Mouse (Mus musculus) MEL (cell line): ENCODE results near the gene Rnf126. TPM values are rescaled to one million over a fixed set of nuclear protein-coding genes. Genes with fewer than 3 reads are reported as not detected.
A peak's percentile ranks its signal among the peaks of the same experiment; 100 is the strongest.

Experiments
- DNase-seq: peaks from one replicate; pipeline ENCODE4 v3.0.0; 2011; ENCODE audit warnings: low read depth, low spot score
- H3K27ac ChIP-seq: 2 replicates; pipeline ENCODE4 v1.5.1; 2012; ENCODE audit warnings: low read depth, mild to moderate bottlenecking, control low read depth, low read length, moderate library complexity; ENCODE audit not compliant: control insufficient read depth
- H3K27me3 ChIP-seq, 2 experiments: fragments of 150-350 bp in 1 of 2; sonication (generic) in 1 of 2; 2 replicates each; pipeline ENCODE4 v1.6.1; 2012; ENCODE audit warnings: low read length in 2 of 2, mild to moderate bottlenecking in 2 of 2, improper control_type of control experiment in 1 of 2, moderate library complexity in 1 of 2; ENCODE audit not compliant: insufficient read depth in 2 of 2, control insufficient read depth in 1 of 2
- H3K36me3 ChIP-seq, 2 experiments: 2 replicates each; pipeline ENCODE4 v1.6.1; 2012 to 2014; ENCODE audit warnings: low read length in 2 of 2, improper control_type of control experiment in 1 of 2, inconsistent platforms in 1 of 2, mild to moderate bottlenecking in 1 of 2; ENCODE audit not compliant: insufficient read depth in 2 of 2, control insufficient read depth in 1 of 2
- H3K4me1 ChIP-seq, 2 experiments: fragments of 150-350 bp in 1 of 2; sonication (generic) in 1 of 2; 2 replicates each; pipeline ENCODE4 v1.6.1; 2012; ENCODE audit warnings: low read length in 2 of 2, improper control_type of control experiment in 1 of 2, mild to moderate bottlenecking in 1 of 2; ENCODE audit not compliant: insufficient read depth in 2 of 2, control insufficient read depth in 1 of 2
- H3K4me3 ChIP-seq, 2 experiments: fragments of 150-350 bp in 1 of 2; sonication (generic) in 1 of 2; 2 replicates each; pipeline ENCODE4 v1.5.1; 2012; ENCODE audit warnings: low read depth in 2 of 2, low read length in 2 of 2, mild to moderate bottlenecking in 2 of 2, moderate library complexity in 2 of 2, control low read depth in 1 of 2, improper control_type of control experiment in 1 of 2; ENCODE audit not compliant: control insufficient read depth in 1 of 2, insufficient read depth in 1 of 2
- H3K79me2 ChIP-seq: 2 replicates; pipeline ENCODE4 v1.6.1; 2012; ENCODE audit warnings: mild to moderate bottlenecking, low read length, moderate library complexity; ENCODE audit not compliant: control insufficient read depth, poor library complexity, insufficient read depth
- H3K9ac ChIP-seq: 2 replicates; pipeline ENCODE4 v1.6.1; 2012; ENCODE audit warnings: low read depth, mild to moderate bottlenecking, control low read depth, low read length, moderate library complexity; ENCODE audit not compliant: control insufficient read depth, poor library complexity, severe bottlenecking
- H3K9me3 ChIP-seq: fragments of 150-350 bp; sonication (generic); replicated peaks from 2 replicates; pipeline ENCODE4 v1.6.1; 2012; ENCODE audit warnings: mild to moderate bottlenecking, low read length, improper control_type of control experiment, moderate library complexity; ENCODE audit not compliant: insufficient read depth
- CHD1 ChIP-seq: IDR thresholded peaks from 2 replicates; pipeline ENCODE4 v1.6.1; 2012; ENCODE audit warnings: low read depth, mild to moderate bottlenecking, inconsistent platforms, low read length, improper control_type of control experiment
- ELF1 ChIP-seq: IDR thresholded peaks from 2 replicates; pipeline ENCODE4 v1.6.1; 2014; ENCODE audit warnings: low read depth, mild to moderate bottlenecking, inconsistent platforms, low read length, improper control_type of control experiment, moderate library complexity
- EP300 ChIP-seq, 2 experiments: IDR thresholded peaks; 2 replicates each; pipeline ENCODE4 v1.6.1; 2011; ENCODE audit warnings: improper control_type of control experiment in 2 of 2, low read length in 2 of 2, low read depth in 1 of 2, mild to moderate bottlenecking in 1 of 2
- GABPA ChIP-seq: IDR thresholded peaks from 2 replicates; pipeline ENCODE4 v1.6.1; 2012; ENCODE audit warnings: low read depth, mild to moderate bottlenecking, inconsistent platforms, low read length, improper control_type of control experiment, moderate library complexity
- GATA1 ChIP-seq: IDR thresholded peaks from 2 replicates; pipeline ENCODE4 v1.6.1; 2011; ENCODE audit warnings: low read depth, low read length, improper control_type of control experiment
- HCFC1 ChIP-seq: IDR thresholded peaks from 2 replicates; pipeline ENCODE4 v1.6.1; 2012; ENCODE audit warnings: low read depth, mild to moderate bottlenecking, inconsistent platforms, low read length, improper control_type of control experiment, moderate library complexity
- MAFK ChIP-seq: IDR thresholded peaks from 2 replicates; pipeline ENCODE4 v1.6.1; 2011; ENCODE audit warnings: low read depth, mild to moderate bottlenecking, low read length, improper control_type of control experiment, borderline replicate concordance
- MAX ChIP-seq: IDR thresholded peaks from 2 replicates; pipeline ENCODE4 v1.6.1; 2011; ENCODE audit warnings: low read length, improper control_type of control experiment
- MAZ ChIP-seq: IDR thresholded peaks from 2 replicates; pipeline ENCODE4 v1.6.1; 2012; ENCODE audit warnings: low read depth, mild to moderate bottlenecking, inconsistent platforms, low read length, improper control_type of control experiment
- MXI1 ChIP-seq: IDR thresholded peaks from 2 replicates; pipeline ENCODE4 v1.6.1; 2011; ENCODE audit warnings: mild to moderate bottlenecking, low read depth, low read length, improper control_type of control experiment
- MYB ChIP-seq: IDR thresholded peaks from 2 replicates; pipeline ENCODE4 v1.6.1; 2011; ENCODE audit warnings: mild to moderate bottlenecking, low read depth, low read length, improper control_type of control experiment
- NELFE ChIP-seq: IDR thresholded peaks from 2 replicates; pipeline ENCODE4 v1.6.1; 2011; ENCODE audit warnings: low read depth, low read length, improper control_type of control experiment
- NRF1 ChIP-seq: IDR thresholded peaks from 2 replicates; pipeline ENCODE4 v1.6.1; 2014; ENCODE audit warnings: low read depth, mild to moderate bottlenecking, inconsistent platforms, low read length, improper control_type of control experiment, moderate library complexity; ENCODE audit not compliant: poor library complexity, insufficient read depth, severe bottlenecking
- POLR2A ChIP-seq, 2 experiments: IDR thresholded peaks; 2 replicates each; pipeline ENCODE4 v1.6.1; 2011 to 2012; ENCODE audit warnings: low read length in 2 of 2, mild to moderate bottlenecking in 2 of 2, control low read depth in 1 of 2, improper control_type of control experiment in 1 of 2, low read depth in 1 of 2, moderate library complexity in 1 of 2; ENCODE audit not compliant: control insufficient read depth in 1 of 2, insufficient read depth in 1 of 2, poor library complexity in 1 of 2
- POLR2AphosphoS2 ChIP-seq: IDR thresholded peaks from 2 replicates; pipeline ENCODE4 v1.6.1; 2011; ENCODE audit warnings: low read length, improper control_type of control experiment
- POLR2AphosphoS5 ChIP-seq: IDR thresholded peaks from 2 replicates; pipeline ENCODE4 v1.6.1; 2012; ENCODE audit warnings: low read depth, borderline replicate concordance, mild to moderate bottlenecking, inconsistent platforms, low read length, moderate library complexity, mixed read lengths
- SIN3A ChIP-seq: IDR thresholded peaks from 2 replicates; pipeline ENCODE4 v1.6.1; 2012; ENCODE audit warnings: low read length, improper control_type of control experiment, inconsistent platforms
- SMC3 ChIP-seq: IDR thresholded peaks from 2 replicates; pipeline ENCODE4 v1.6.1; 2011; ENCODE audit warnings: low read depth, low read length, improper control_type of control experiment
- TAL1 ChIP-seq: IDR thresholded peaks from 2 replicates; pipeline ENCODE4 v1.6.1; 2012; ENCODE audit warnings: mild to moderate bottlenecking, inconsistent platforms, low read length, moderate library complexity, mixed read lengths
- TCF12 ChIP-seq: IDR thresholded peaks from 2 replicates; pipeline ENCODE4 v1.6.1; 2014; ENCODE audit warnings: low read depth, mild to moderate bottlenecking, inconsistent platforms, low read length, improper control_type of control experiment, moderate library complexity
- USF1 ChIP-seq: IDR thresholded peaks from 2 replicates; pipeline ENCODE4 v1.6.1; 2014; ENCODE audit warnings: low read depth, mild to moderate bottlenecking, inconsistent platforms, low read length, improper control_type of control experiment, moderate library complexity
- USF2 ChIP-seq, 2 experiments: IDR thresholded peaks; 2 replicates each; pipeline ENCODE4 v1.6.1; 2011 to 2012; ENCODE audit warnings: improper control_type of control experiment in 2 of 2, low read length in 2 of 2, borderline replicate concordance in 1 of 2, inconsistent platforms in 1 of 2, low read depth in 1 of 2, mild to moderate bottlenecking in 1 of 2; ENCODE audit not compliant: insufficient read depth in 1 of 2
- ZC3H11A ChIP-seq: IDR thresholded peaks from 2 replicates; pipeline ENCODE4 v1.6.1; 2012; ENCODE audit warnings: low read depth, mild to moderate bottlenecking, inconsistent platforms, low read length, improper control_type of control experiment
- ZKSCAN1 ChIP-seq: IDR thresholded peaks from 2 replicates; pipeline ENCODE4 v1.6.1; 2012; ENCODE audit warnings: low read depth, mild to moderate bottlenecking, inconsistent platforms, low read length, improper control_type of control experiment, moderate library complexity
- ZMIZ1 ChIP-seq: IDR thresholded peaks from 2 replicates; pipeline ENCODE4 v1.6.1; 2012; ENCODE audit warnings: low read depth, mild to moderate bottlenecking, inconsistent platforms, low read length, improper control_type of control experiment, moderate library complexity
- ZNF384 ChIP-seq: IDR thresholded peaks from 2 replicates; pipeline ENCODE4 v1.6.1; 2012; ENCODE audit warnings: low read depth, mild to moderate bottlenecking, inconsistent platforms, low read length, improper control_type of control experiment
- polyA plus RNA-seq, 2 experiments: library from polyadenylated mRNA; stranded (reverse) in 1 of 2; unstranded in 1 of 2; fragments of >175 nt in 1 of 2; fragments of >200 nt in 1 of 2; gene quantifications; 2 replicates each; pipeline versions ENCODE4 v1.2.1 to v1.2.4; 2012; ENCODE audit warnings: low replicate concordance in 2 of 2, low read depth in 1 of 2; ENCODE audit not compliant: insufficient read length in 2 of 2, insufficient read depth in 1 of 2, missing spikeins in 1 of 2
- total RNA-seq: library from RNA; depleted of rRNA; stranded (reverse); fragments of 300-350 nt; gene quantifications from 2 replicates; pipeline ENCODE4 v1.2.3, GENCODE M21; 2012

Gene Rnf126
- total and polyA plus RNA-seq, 3 experiments = 84.8 to 184 (median 174) TPM

GRCm38 (mm10) chr10:79801837-79802236, 35.1 kb upstream of the Rnf126 start (continued):
- no peak for TF ChIP-seq USF2 (IDR thresholded peaks at IDR 0.05; ENCODE audit: borderline replicate concordance in 1 of 2, insufficient read depth in 1 of 2, low read depth in 1 of 2, low read length in 2 of 2)

- no peak for DNase-seq
- TF ChIP-seq ELF1 = no peak
- no peak for TF ChIP-seq MXI1
- no peak for TF ChIP-seq CHD1
- TF ChIP-seq HCFC1 = no peak
- TF ChIP-seq MAZ = no peak
- TF ChIP-seq POLR2AphosphoS2 = no peak
- TF ChIP-seq NRF1 = no peak
- TF ChIP-seq POLR2AphosphoS5 = no peak
- TF ChIP-seq ZNF384 = no peak
- TF ChIP-seq SMC3 = no peak
- TF ChIP-seq NELFE = no peak
- no peak for TF ChIP-seq GABPA
- no peak for TF ChIP-seq ZC3H11A
- TF ChIP-seq TAL1 = no peak
- no peak for TF ChIP-seq USF1
- no peak for TF ChIP-seq ZKSCAN1
- H3K36me3 ChIP-seq = peaks cover 0 to 23% of the 10 kb centered on the region in 2 experiments; a peak in 2 of 4 replicates
- no peaks in the 10 kb centered on the region for H3K9me3 ChIP-seq
- H3K4me1 ChIP-seq = peaks cover 16 to 37% of the 10 kb centered on the region in 2 experiments
- no peaks in the 10 kb centered on the region for H3K79me2 ChIP-seq
- H3K4me3 ChIP-seq = no peak overlapping the region
- no peaks in the 10 kb centered on the region for H3K27me3 ChIP-seq
- H3K9ac ChIP-seq = no peak overlapping the region
- H3K27ac ChIP-seq = no peak overlapping the region
Observed at GRCm38 (mm10) chr10:79800508-79800907, 33.8 kb upstream of the Rnf126 start.

- no peaks in the 10 kb centered on the region for H3K27me3 ChIP-seq
- peaks cover 16 to 37% of the 10 kb centered on the region in 2 experiments for H3K4me1 ChIP-seq
- H3K36me3 ChIP-seq = peaks cover 0 to 26% of the 10 kb centered on the region in 2 experiments; a peak in 2 of 4 replicates
- H3K27ac ChIP-seq = peak overlapping the region; percentile 89
- H3K4me3 ChIP-seq = peak overlapping the region; percentile 22 to 39
- H3K79me2 ChIP-seq = no peaks in the 10 kb centered on the region
- no peaks in the 10 kb centered on the region for H3K9me3 ChIP-seq
- peak overlapping the region; percentile 40 for H3K9ac ChIP-seq
- DNase-seq = peak; percentile 96
- TF ChIP-seq NELFE (peak; percentile 33; the same call in 1 of the 2 replicates), POLR2A (IDR thresholded peaks at IDR 0.05; ENCODE audit: control insufficient read depth in 1 of 2, insufficient read depth in 1 of 2, low read depth in 1 of 2, low read length in 2 of 2, poor library complexity in 1 of 2) (peak in 1 of 2 experiments; percentile 56; a peak in 1 of 4 replicates), TAL1 (peak; percentile 71), EP300 (IDR thresholded peaks at IDR 0.05; ENCODE audit: low read depth in 1 of 2, low read length in 2 of 2) (peak; percentile 68 to 89), GABPA (peak; percentile 55; the same call in 1 of the 2 replicates), ELF1 (peak; percentile 56), ZMIZ1 (0 out of 2 replicates have a peak, but pooled peaks have one; percentile 36), TCF12 (peak; percentile 59; the same call in 1 of the 2 replicates), MYB (peak; percentile 88), HCFC1 (no peak; the same call in 1 of the 2 replicates), SIN3A (peak; percentile 75; the same call in 1 of the 2 replicates), MXI1 (peak; percentile 34; the same call in 1 of the 2 replicates), ZC3H11A (no peak), MAFK (peak; percentile 88), CHD1 (0 out of 2 replicates have a peak, but pooled peaks have one; percentile 74), ZNF384 (peak; percentile 56; the same call in 1 of the 2 replicates), MAX (no peak), ZKSCAN1 (no peak), GATA1 (peak; percentile 64)
Observed at GRCm38 (mm10) chr10:79798289-79798928, 31.7 kb upstream of the Rnf126 start.
